Mouse (Mus musculus) megakaryocyte, embryonic 14.5 days (primary cell): Measurements from ENCODE around the gene C8b.

Experiments
- FLI1 ChIP-seq: IDR thresholded peaks from 2 replicates; pipeline ENCODE4 v1.6.1; 2012; ENCODE audit warnings: low read length, inconsistent platforms, mixed read lengths
- GATA1 ChIP-seq: IDR thresholded peaks from 3 replicates; pipeline ENCODE4 v1.6.1; 2012; ENCODE audit warnings: mixed read lengths, low read length, inconsistent platforms, borderline replicate concordance

- TF ChIP-seq GATA1 (no peak), FLI1 (no peak)
Measured at GRCm38 (mm10) chr4:104798951-104799350, 32.8 kb downstream of the C8b start.
